Mouse (Mus musculus) liver, adult 2 months (tissue): ENCODE measurements around the gene Dohh.

Source experiments
- CTCF ChIP-seq: fragments of 200-500 bp; IDR thresholded peaks from 2 replicates; pipeline ENCODE4 v1.5.1; 2011; ENCODE audit warnings: low read depth, low read length, control low read depth
- POLR2A ChIP-seq: fragments of 200-500 bp; IDR thresholded peaks from 2 replicates; pipeline ENCODE4 v1.6.1; 2011; ENCODE audit warnings: low read length, control low read depth; ENCODE audit not compliant: insufficient read depth; ENCODE audit errors: extremely low read depth

GRCm38 (mm10) chr10:81410981-81411380 is 26.8 kb downstream of the Dohh start:
- TF ChIP-seq CTCF (no peak), POLR2A (no peak)
